Mouse (Mus musculus) stomach, embryonic 14.5 days (tissue): ENCODE measurements around the gene Ptpdc1. TPM values are rescaled to one million over a fixed set of nuclear protein-coding genes. Genes with fewer than 3 reads are reported as not detected.
A peak's percentile ranks its signal among the peaks of the same experiment; 100 is the strongest.

ENCODE experiments used
- ATAC-seq: fragments of 200-750 bp; cut with Nextera tagmentation; 2 replicates; pipeline ENCODE4 v1.8.0; 2017; ENCODE audit warnings: low read depth, moderate TSS enrichment; ENCODE audit not compliant: insufficient number of reproducible peaks, insufficient read depth, low FRiP score
- H3K27ac ChIP-seq: fragments of 300-500 bp; sonication (generic); 2 replicates; pipeline ENCODE4 v1.5.1; 2014; ENCODE audit warnings: mild to moderate bottlenecking, low read length, moderate library complexity, mixed read lengths
- H3K27me3 ChIP-seq: fragments of 300-500 bp; sonication (generic); 2 replicates; pipeline ENCODE4 v1.6.1; 2014; ENCODE audit warnings: low read length, control low read depth, mixed read lengths; ENCODE audit not compliant: control insufficient read depth, insufficient read depth
- H3K36me3 ChIP-seq: fragments of 300-500 bp; sonication (generic); 2 replicates; pipeline ENCODE4 v1.6.1; 2014; ENCODE audit warnings: mild to moderate bottlenecking, control low read depth, low read length, moderate library complexity, mixed read lengths; ENCODE audit not compliant: control insufficient read depth, insufficient read depth
- H3K4me1 ChIP-seq: fragments of 300-500 bp; sonication (generic); 2 replicates; pipeline ENCODE4 v1.6.1; 2014; ENCODE audit warnings: low read length, control low read depth, mixed read lengths; ENCODE audit not compliant: control insufficient read depth, insufficient read depth
- H3K4me2 ChIP-seq: fragments of 300-500 bp; sonication (generic); replicated peaks from 2 replicates; pipeline ENCODE4 v1.6.1; 2014; ENCODE audit warnings: low read depth, low read length, control low read depth
- H3K4me3 ChIP-seq: fragments of 300-500 bp; sonication (generic); 2 replicates; pipeline ENCODE4 v1.5.1; 2014; ENCODE audit warnings: low read depth, low read length, control low read depth
- H3K9ac ChIP-seq: fragments of 300-500 bp; sonication (generic); replicated peaks from 2 replicates; pipeline ENCODE4 v1.6.1; 2014; ENCODE audit warnings: low read depth, mild to moderate bottlenecking, control low read depth, low read length, moderate library complexity, mixed read lengths
- H3K9me3 ChIP-seq: fragments of 300-500 bp; sonication (generic); 2 replicates; pipeline ENCODE4 v1.6.1; 2016; ENCODE audit warnings: low read depth, low read length, control low read depth; ENCODE audit not compliant: control insufficient read depth
- WGBS: fragments of 180-500 bp; shearing (Covaris S2); extraction: QIAGEN DNeasy Blood & Tissue Kit; methylation state at CpG from one replicate; pipeline ENCODE4 v1.1.7; 2014; 5-methylcytosine and 5-hydroxymethylcytosine counted together
- polyA plus RNA-seq: library from polyadenylated mRNA; unstranded; fragments of >200 nt; fragmentation: Nextera tagmentation; extraction: Ambion mirVana; gene quantifications from 2 replicates; pipeline ENCODE4 v1.2.1, GENCODE M21; 2014

The Ptpdc1 gene
- polyA plus RNA-seq, 1 experiment from 2014 or later, result 15.1 TPM

DNA sequence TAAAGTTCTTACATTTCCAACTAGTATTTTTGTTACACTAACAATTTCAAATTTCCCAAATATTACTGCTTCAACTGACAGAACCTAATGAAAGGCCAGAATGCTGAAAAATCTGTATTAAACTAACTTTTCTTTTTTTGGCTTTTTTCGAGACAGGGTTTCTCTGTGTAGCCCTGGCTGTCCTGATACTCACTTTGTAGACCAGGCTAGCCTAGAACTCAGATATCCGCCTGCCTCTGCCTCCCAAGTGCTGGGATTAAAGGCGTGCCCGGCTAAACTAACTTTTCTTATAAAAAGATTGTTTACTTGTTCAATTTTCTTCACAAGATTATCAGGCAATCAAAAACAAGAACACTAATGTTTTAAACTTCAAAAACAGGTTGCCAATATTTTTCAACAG lies 80.6 kb downstream of the Ptpdc1 start:
- H3K9me3 ChIP-seq, result no peaks in the 10 kb centered on the region
- peaks cover 26% of the 10 kb centered on the region for H3K4me1 ChIP-seq
- no peaks in the 10 kb centered on the region for H3K27me3 ChIP-seq
- WGBS, result 36% methylated on average over 4 of the region's 4 CpGs
- H3K4me3 ChIP-seq, result peak overlapping the region; percentile 92
- ATAC-seq, result no peak
- peak overlapping the region; percentile 92 for H3K9ac ChIP-seq
- H3K36me3 ChIP-seq, result no peaks in the 10 kb centered on the region
- H3K27ac ChIP-seq, result no peak overlapping the region
- peak overlapping the region; percentile 47 for H3K4me2 ChIP-seq

DNA sequence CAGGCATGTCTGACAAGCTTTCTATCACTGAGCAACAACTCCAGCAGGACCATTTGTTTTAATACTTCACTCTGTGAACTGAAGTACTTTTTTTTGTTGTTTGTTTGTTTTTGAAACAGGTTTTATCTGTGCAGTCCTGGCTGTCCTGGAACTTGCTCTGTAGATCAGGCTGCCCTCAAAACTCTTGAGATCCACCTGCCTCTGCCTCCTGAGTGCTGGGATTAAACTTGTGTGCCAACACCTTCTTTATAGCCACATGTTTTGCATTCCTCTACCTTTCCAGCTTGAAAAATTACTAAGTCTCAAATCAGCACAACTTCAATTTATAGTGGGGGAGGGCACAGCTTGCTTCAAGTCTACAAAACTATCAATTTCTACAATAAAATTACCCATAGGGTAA lies 81.1 kb downstream of the Ptpdc1 start:
- Histone ChIP-seq H3K4me3 (peak overlapping the region; percentile 92), H3K36me3 (no peaks in the 10 kb centered on the region), H3K9ac (0 out of 2 replicates have a peak overlapping the region, but pooled peaks have one; percentile 4), H3K27ac (no peak overlapping the region), H3K4me1 (peaks cover 30% of the 10 kb centered on the region), H3K9me3 (no peaks in the 10 kb centered on the region), H3K4me2 (peak overlapping the region; percentile 47), H3K27me3 (no peaks in the 10 kb centered on the region)
- ATAC-seq, result no peak

DNA sequence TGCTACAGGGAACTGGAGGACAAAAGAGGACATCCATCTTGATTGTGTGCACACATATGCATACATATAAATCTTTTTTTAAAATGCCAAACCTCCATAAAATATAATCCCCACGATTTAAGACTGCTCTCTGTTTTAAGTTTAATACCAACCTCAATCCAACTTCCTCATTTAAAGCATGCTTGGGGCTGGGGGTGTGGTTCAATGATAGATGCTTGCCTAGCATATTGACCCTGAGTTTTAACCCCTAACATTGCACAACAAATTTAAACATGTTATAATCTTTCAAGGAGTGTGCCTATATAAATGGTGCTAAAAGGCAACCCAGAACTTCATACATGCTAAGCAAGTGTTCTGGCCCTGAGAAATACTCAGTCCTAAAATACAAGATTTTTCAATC lies 85.0 kb downstream of the Ptpdc1 start:
- Histone ChIP-seq H3K4me1 (peaks cover 40% of the 10 kb centered on the region), H3K4me3 (no peak overlapping the region), H3K9ac (no peak overlapping the region), H3K9me3 (no peaks in the 10 kb centered on the region), H3K36me3 (peaks cover 16% of the 10 kb centered on the region), H3K27me3 (no peaks in the 10 kb centered on the region), H3K27ac (no peak overlapping the region), H3K4me2 (peak overlapping the region; percentile 19; the same call in 1 of the 2 replicates)
- 28% methylated on average over 1 of the region's 1 CpGs for WGBS
- ATAC-seq, result no peak

DNA sequence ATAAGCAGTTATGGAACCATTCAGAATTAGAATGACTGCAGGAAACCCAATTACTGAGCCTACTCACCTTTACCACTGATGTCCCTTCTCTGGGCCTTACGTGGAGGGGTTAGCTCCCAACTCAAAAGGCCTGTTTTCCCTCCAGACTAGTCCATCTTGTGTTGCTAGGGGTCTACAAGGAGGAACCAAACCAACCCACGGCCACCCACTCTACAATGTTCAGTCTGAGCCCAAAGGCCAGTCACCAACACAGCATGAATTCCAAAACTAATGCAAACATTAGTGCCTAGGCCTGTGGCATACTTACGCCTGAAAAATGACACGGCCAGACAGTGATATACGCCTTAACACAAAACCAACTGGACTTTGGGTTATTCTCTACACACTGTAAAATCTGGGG lies 92.0 kb downstream of the Ptpdc1 start:
- Histone ChIP-seq H3K4me1 (0 out of 2 replicates have a peak, but pooled peaks cover 3% of the 10 kb centered on the region), H3K9me3 (no peaks in the 10 kb centered on the region), H3K4me3 (no peak overlapping the region), H3K27me3 (no peaks in the 10 kb centered on the region), H3K27ac (no peak overlapping the region), H3K4me2 (no peak overlapping the region), H3K9ac (no peak overlapping the region), H3K36me3 (peaks cover 23% of the 10 kb centered on the region)
- ATAC-seq, result no peak
- WGBS, result 87% methylated on average over 5 of the region's 5 CpGs

DNA sequence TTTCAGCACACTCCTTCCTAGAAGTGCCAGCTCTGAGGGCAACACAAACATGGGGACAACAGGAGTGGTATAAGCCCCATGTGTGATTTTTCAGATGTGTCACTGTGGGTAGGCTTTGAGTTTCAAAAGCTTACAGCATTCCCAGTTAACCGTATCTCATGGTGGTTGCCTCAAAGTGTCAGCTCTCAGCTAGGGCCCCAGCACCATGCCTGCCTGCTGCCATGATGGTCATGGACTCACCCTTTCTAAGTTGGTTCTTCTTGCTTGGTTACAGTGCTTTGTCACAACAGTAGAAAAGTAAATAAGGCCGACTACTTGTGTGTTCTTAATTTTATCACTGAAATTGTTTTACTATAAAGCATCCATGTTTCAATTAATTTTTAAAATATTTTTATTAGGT lies 94.0 kb downstream of the Ptpdc1 start:
- H3K27me3 ChIP-seq, result no peaks in the 10 kb centered on the region
- peaks cover 11% of the 10 kb centered on the region; the same call in 1 of the 2 replicates for H3K36me3 ChIP-seq
- no peak overlapping the region for H3K27ac ChIP-seq
- no peak for ATAC-seq
- H3K9me3 ChIP-seq, result no peaks in the 10 kb centered on the region
- no peak overlapping the region for H3K9ac ChIP-seq
- H3K4me1 ChIP-seq, result no peaks in the 10 kb centered on the region
- H3K4me2 ChIP-seq, result no peak overlapping the region
- H3K4me3 ChIP-seq, result no peak overlapping the region
- 72% methylated on average over 2 of the region's 2 CpGs for WGBS

DNA sequence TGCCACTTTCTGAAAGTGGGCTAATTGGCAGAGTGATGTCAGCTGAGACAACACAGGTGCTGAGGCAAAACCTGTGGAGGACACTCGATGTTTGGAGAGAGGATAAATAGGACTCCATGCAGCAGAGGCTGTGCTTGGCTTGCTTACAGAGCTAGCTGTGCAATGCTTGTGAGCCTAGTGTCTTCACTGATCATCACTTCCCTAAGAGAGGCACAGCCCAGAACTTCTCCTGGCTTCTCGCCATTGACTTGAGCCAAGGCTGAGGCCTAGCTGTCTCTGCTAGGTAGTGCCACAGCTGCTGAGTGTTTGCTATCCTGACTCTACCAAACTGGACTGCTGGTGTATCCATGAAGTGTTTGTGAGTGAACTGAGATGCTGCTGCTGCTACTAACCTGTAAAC lies 94.8 kb downstream of the Ptpdc1 start:
- WGBS, result 46% methylated on average over 2 of the region's 2 CpGs
- H3K4me3 ChIP-seq, result no peak overlapping the region
- H3K27me3 ChIP-seq, result no peaks in the 10 kb centered on the region
- H3K9ac ChIP-seq, result no peak overlapping the region
- ATAC-seq, result peak; percentile 30; the same call in 1 of the 2 replicates
- no peak overlapping the region for H3K4me2 ChIP-seq
- no peaks in the 10 kb centered on the region for H3K9me3 ChIP-seq
- no peaks in the 10 kb centered on the region for H3K4me1 ChIP-seq
- H3K27ac ChIP-seq, result no peak overlapping the region
- peaks cover 9% of the 10 kb centered on the region; the same call in 1 of the 2 replicates for H3K36me3 ChIP-seq

DNA sequence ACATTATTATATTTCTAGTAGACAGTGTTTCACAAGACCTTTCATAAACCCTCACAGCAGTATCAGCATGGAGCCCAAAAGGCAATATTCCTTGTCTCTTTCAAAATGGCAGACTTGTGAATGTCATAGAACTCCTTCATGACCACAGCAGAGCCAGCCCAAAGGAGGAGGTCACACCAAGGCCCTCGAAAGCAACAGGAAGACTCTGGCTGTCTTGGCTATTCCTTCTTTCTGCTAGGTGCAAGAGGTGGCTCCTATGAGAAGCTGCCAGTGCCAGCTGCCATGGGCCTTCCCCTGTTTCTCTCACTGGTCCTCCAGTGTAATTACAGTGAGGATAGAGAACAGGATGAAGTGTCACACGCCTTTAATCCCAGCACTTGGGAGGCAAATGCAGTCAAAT lies 96.4 kb downstream of the Ptpdc1 start:
- no peak overlapping the region for H3K27ac ChIP-seq
- H3K4me1 ChIP-seq, result no peaks in the 10 kb centered on the region
- no peaks in the 10 kb centered on the region for H3K9me3 ChIP-seq
- no peak overlapping the region for H3K4me2 ChIP-seq
- ATAC-seq, result no peak
- no peaks in the 10 kb centered on the region; the same call in 1 of the 2 replicates for H3K36me3 ChIP-seq
- no peak overlapping the region for H3K4me3 ChIP-seq
- no peaks in the 10 kb centered on the region for H3K27me3 ChIP-seq
- H3K9ac ChIP-seq, result no peak overlapping the region
- WGBS, result 37% methylated on average over 2 of the region's 2 CpGs

DNA sequence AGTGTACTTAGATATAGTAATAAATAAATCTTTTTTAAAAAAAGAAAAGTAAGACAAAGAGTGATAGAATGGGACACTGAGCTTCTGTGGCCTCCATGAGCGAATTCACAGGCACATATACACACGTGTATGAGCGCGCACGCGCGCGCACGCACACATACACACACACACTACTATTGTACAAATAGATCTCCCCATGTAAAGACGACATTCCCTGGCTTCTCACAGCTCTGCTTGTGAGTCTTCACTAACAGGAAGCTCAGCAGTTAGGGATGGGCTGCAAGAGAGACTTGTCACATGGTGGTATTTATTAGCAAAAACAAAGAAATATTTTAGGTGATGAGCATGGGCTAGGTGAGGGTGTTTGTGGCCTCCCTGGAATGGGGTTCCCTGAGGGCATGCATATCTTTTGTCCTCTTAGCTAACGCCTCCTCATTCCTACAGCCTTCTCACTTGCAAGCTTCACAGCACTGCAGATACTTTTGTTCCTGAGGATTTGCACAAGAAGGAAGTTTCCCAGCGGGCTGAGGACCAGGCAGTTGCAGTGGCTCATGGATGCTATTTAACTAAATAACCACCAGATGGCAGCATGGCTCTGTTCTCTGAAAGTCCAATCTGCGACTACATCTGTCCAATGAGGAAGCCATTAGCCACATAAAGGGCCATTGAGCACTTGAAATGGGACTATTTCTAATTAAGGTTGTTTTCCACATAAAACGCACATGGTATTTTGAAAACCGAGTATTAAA lies 97.2 kb downstream of the Ptpdc1 start:
- no peaks in the 10 kb centered on the region for H3K27me3 ChIP-seq
- peak; percentile 56; the same call in 1 of the 2 replicates for ATAC-seq
- H3K4me2 ChIP-seq, result no peak overlapping the region
- no peak overlapping the region for H3K9ac ChIP-seq
- no peaks in the 10 kb centered on the region for H3K36me3 ChIP-seq
- H3K9me3 ChIP-seq, result no peaks in the 10 kb centered on the region
- WGBS, result 51% methylated on average over 15 of the region's 15 CpGs
- H3K4me3 ChIP-seq, result no peak overlapping the region
- no peak overlapping the region for H3K27ac ChIP-seq
- no peaks in the 10 kb centered on the region for H3K4me1 ChIP-seq
